Mouse (Mus musculus) liver, adult 2 months (tissue): ENCODE results near the gene Elp4.

Source experiments
- CTCF ChIP-seq: fragments of 200-500 bp; IDR thresholded peaks from 2 replicates; pipeline ENCODE4 v1.5.1; 2011; ENCODE audit warnings: low read depth, low read length, control low read depth
- POLR2A ChIP-seq: fragments of 200-500 bp; IDR thresholded peaks from 2 replicates; pipeline ENCODE4 v1.6.1; 2011; ENCODE audit warnings: low read length, control low read depth; ENCODE audit not compliant: insufficient read depth; ENCODE audit errors: extremely low read depth

DNA sequence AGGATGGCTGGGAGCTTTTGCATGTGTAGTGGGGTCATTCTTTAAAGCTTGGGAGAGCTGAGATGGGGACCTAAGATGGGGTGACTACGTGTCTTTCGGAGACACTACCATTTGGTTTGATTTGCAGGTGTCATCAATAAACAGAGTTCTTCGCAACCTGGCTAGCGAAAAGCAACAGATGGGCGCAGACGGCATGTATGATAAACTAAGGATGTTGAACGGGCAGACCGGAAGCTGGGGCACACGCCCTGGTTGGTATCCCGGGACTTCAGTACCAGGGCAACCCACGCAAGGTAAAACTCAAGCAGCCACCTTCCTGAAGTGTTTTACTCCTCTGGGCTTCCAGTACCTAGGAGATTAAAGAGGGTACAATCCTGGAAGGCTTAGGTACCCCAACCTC, 218.7 kb downstream of the Elp4 start:
- no peak for TF ChIP-seq CTCF
- no peak for TF ChIP-seq POLR2A
